Mouse (Mus musculus): ENCODE measurements around the gene Itga7. TPM values are rescaled to one million over a fixed set of nuclear protein-coding genes. Genes with fewer than 3 reads are reported as not detected.
"Not testable (repeated sequence)": the region's sequence is repeated elsewhere in the genome, so short reads cannot be mapped to it uniquely, and the experiment has no call there.

Itga7 gene
- total RNA-seq, 2 experiments from 2014 or later: 144 to 148 TPM

- no peak for DNase-seq
Observed at GRCm38 (mm10) chr10:128980644-128981365, 47.2 kb downstream of the Itga7 start.

- DNase-seq: not testable (repeated sequence)
Observed at GRCm38 (mm10) chr10:128989131-128989530, 55.5 kb downstream of the Itga7 start, which contains the start of gene Olfr9. Olfr9 (plus strand) TSS chr10:128989431.

GRCm38 (mm10) chr10:128990129-128990850 is 56.7 kb downstream of the Itga7 start:
- DNase-seq: not testable (repeated sequence)

- no peak for DNase-seq
Observed at GRCm38 (mm10) chr10:128990994-128991393, 57.4 kb downstream of the Itga7 start.

- no peak for DNase-seq
Observed at GRCm38 (mm10) chr10:128995796-128996195, 62.2 kb downstream of the Itga7 start.

- no peak for DNase-seq
Observed at GRCm38 (mm10) chr10:128996523-128997040, 63.0 kb downstream of the Itga7 start.

- no peak for DNase-seq
Observed at GRCm38 (mm10) chr10:129004032-129004920, 70.7 kb downstream of the Itga7 start.

Other genes with a start within 250 kb of the Itga7 start
- gene Rab5b, start 237.6 kb upstream of the Itga7 start, total RNA-seq (2021): 10 to 100 TPM; 76.5 to 84.4 TPM
- 1 to 10 TPM in 1 of 2 experiments, under 1 TPM in 1; 0.65 to 1.1 TPM for gene Pmel, start 229.6 kb upstream of the Itga7 start, total RNA-seq (2021)
- 1 to 10 TPM; 8.2 to 9.1 TPM for gene Cdk2, start 228.8 kb upstream of the Itga7 start, total RNA-seq (2021)
- 10 to 100 TPM; 11.5 to 16.1 TPM for gene Dgka, start 189.0 kb upstream of the Itga7 start, total RNA-seq (2021)
- 10 to 100 TPM in 1 of 2 experiments, 1 to 10 TPM in 1; 10.0 to 10.1 TPM for gene Pym1, start 185.9 kb upstream of the Itga7 start, total RNA-seq (2021)
- 1 to 10 TPM; 1.9 to 3.7 TPM for gene Mmp19, start 142.9 kb upstream of the Itga7 start, total RNA-seq (2021)
- gene Dnajc14, start 129.8 kb upstream of the Itga7 start, total RNA-seq (2021): 10 to 100 TPM; 34.0 to 35.3 TPM
- gene Tmem198b, start 129.4 kb upstream of the Itga7 start, total RNA-seq (2021): 1 to 10 TPM; 4.6 to 5.6 TPM
- gene Sarnp, start 116.5 kb upstream of the Itga7 start, total RNA-seq (2021): 10 to 100 TPM; 35.6 to 39.7 TPM
- gene Ormdl2, start 112.2 kb upstream of the Itga7 start, total RNA-seq (2021): 1 to 10 TPM; 8.1 to 9.7 TPM
- gene Gdf11, start 42.1 kb upstream of the Itga7 start, total RNA-seq (2021): 1 to 10 TPM; 2.3 to 2.6 TPM
- 100 to 1,000 TPM; 144 to 158 TPM for gene Cd63, start 32.8 kb upstream of the Itga7 start, total RNA-seq (2021)
- 1 to 10 TPM; 4.3 to 4.7 TPM for gene Rdh5, start 10.9 kb upstream of the Itga7 start, total RNA-seq (2021)
- gene Bloc1s1, start 9.8 kb upstream of the Itga7 start, total RNA-seq (2021): 100 to 1,000 TPM; 194 to 199 TPM
- gene Mettl7b, start 27.2 kb downstream of the Itga7 start, total RNA-seq (2021): not detected
- not detected for gene Olfr9, start 55.6 kb downstream of the Itga7 start, total RNA-seq (2021)
- gene Olfr763, start 77.0 kb downstream of the Itga7 start, total RNA-seq (2021): not detected
- gene Olfr764-ps1, start 106.1 kb downstream of the Itga7 start, total RNA-seq (2021): not detected
- gene Olfr765, start 116.2 kb downstream of the Itga7 start, total RNA-seq (2021): not detected
- not detected for gene Olfr766-ps1, start 135.2 kb downstream of the Itga7 start, total RNA-seq (2021)
- not detected for gene Olfr767, start 149.1 kb downstream of the Itga7 start, total RNA-seq (2021)
- gene Olfr768, start 165.6 kb downstream of the Itga7 start, total RNA-seq (2021): not detected
- gene Olfr769, start 184.0 kb downstream of the Itga7 start, total RNA-seq (2021): not detected
- not detected for gene Olfr770, start 205.2 kb downstream of the Itga7 start, total RNA-seq (2021)
- not detected for gene Olfr771, start 230.9 kb downstream of the Itga7 start, total RNA-seq (2021)
- gene Olfr772, start 244.1 kb downstream of the Itga7 start, total RNA-seq (2021): not detected